Mouse (Mus musculus): ENCODE data around the gene 1700010I14Rik. TPM values are rescaled to one million over a fixed set of nuclear protein-coding genes. Genes with fewer than 3 reads are reported as not detected.

The 1700010I14Rik gene
- total RNA-seq, 2 experiments from 2014 or later = 1.1 TPM; not detected in 1

DNA sequence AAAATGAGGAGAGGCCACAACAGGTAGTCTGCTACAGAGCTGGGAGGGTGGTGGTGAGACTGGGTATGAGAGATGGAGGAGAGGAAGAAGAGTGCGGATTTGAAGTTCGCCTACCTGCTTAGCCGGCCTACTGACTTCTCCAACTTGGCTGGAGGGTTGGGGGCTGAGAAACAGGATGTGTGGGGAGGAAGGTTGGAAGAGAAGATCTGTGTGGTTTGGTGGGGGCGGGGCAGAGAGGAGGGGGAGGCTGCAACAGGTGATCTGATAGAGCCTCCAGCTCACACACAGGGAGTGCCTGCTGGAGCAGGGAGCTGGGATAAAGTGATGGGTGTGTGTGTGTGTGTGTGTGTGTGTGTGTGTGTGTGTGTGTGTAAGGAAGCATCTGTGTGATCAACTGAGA lies 16.4 kb downstream of the 1700010I14Rik start:
- ATAC-seq (replicated peaks; ENCODE audit: low FRiP score, poor library complexity, severe bottlenecking) = no peak

DNA sequence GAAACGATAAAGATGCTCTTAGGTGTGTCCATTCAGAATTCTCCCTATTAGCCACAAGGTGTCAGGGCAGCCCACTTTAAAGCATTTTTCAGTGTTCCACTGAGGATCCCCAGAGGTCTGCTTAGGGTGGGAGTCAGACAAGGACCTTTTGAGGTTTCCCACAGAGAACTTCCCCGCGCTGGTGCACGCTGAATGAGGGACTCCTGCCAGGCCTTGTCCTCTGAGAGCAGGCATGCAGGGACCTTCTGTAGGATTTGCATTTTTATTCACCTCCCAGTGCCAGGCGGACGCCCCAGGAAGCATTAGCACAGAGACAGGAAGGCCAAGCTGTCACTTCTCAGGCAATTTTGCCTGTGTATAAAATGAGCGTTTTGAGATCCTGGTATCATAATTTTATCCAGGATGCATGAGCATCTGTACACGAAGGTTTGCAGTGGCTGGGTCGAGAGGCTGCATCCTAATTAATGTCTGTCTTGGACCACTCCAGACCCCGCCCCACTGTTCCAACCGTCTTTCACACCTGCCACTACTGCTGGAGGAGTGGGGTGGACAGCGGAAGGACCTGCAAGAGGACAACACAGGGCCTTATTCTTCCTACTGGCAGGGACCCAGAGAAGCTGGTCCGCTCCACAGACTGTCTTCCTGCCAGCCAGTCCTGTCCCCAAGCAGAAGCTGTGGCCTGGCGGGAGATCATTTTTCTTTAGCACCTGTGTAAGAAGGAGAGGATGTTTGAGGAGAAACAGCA lies 35.2 kb downstream of the 1700010I14Rik start:
- ATAC-seq (replicated peaks; ENCODE audit: low FRiP score, poor library complexity, severe bottlenecking) = no peak

DNA sequence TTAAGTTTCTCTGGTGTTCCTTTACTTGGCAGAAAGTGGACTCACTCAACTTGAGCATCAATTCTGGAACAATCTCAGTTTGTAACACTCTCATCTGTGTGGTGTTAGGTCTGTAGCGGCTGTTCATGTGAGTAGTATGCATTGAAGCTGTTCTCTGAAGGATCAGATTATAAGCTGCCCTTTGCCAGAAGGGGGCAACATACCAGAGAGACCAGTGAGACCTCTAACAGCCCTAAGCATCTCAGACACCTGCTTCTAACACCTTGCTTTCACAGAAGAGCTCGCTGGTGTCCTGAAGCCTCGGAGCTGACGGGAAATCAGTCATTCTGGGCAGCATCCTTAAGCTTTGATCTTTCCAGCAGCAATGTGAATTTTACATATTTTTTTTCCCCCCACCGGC lies 42.0 kb downstream of the 1700010I14Rik start:
- no peak for ATAC-seq (replicated peaks; ENCODE audit: low FRiP score, poor library complexity, severe bottlenecking)

DNA sequence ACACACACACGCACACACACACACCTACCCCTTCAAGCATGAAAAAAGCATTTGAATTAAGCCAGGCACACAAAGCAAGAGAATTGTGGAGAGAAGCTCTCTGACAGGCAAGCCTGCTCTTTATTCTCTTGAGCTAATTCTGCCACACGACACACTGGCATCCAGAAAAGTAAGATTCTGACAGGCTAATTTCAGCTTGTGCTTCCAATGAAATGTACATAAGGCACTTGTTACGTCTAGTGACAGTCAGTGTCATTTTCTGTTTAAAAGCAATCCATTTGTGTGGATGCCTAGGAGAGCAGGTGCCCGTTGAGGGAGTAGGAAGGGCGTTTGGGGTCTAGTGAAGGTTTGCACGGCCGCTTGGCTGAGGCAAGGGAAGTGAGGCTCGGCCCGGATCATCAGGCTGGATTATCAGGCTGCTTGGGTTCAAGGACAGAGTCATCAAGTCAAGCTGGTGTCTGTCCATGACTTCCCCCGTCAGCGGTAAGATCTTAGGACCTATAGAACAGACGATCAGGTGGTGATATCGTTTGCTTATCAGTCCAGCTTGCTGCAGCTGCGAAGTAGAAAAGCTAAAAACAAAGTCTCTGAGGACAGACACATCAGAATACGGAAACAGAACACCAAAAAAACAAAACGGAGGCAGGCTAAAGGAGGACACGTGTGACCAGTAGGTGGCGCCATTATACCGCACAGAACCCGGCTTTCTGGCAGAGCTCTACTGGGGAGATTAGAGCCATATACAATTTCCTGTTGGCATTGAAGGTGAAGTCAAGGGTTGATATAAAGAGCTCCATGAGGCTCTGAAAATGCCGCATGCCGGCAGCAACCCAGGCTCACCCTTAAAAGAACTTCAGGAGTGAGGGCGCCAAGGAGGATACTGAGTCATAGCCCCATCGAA lies 43.4 kb downstream of the 1700010I14Rik start:
- no peak for ATAC-seq (replicated peaks; ENCODE audit: low FRiP score, poor library complexity, severe bottlenecking)

DNA sequence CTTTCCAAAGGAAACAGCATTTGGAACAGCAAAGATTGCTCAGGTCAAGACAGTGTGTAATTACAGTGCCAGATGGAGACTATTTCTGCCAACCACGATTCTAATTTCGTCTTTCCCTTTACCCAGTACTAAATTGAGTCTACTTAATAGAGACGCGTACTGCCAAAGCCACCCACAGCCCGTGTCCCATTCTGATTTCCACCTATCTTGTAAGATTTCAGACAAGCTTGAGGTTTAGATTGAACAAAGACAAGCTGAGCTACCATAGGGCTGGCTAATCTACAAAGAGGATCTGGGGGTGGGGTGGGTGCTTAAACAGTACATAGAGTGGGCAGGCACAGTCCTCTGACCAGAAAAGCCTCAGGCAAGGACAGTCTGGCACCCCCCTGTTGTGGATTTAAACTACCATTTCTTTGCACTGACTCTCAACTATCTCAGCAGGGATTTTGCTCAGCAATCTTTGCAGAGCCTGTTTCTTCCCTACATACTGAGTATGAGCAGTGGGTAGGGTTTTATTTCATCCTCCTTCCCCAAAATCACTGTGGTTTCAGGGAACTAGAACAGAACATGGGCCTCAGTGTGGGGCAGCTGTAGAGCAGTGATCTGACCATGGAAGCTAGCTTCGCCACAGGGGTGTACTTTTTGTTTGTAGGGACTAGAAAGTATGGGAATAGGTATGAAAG lies 44.4 kb downstream of the 1700010I14Rik start:
- no peak for ATAC-seq (replicated peaks; ENCODE audit: low FRiP score, poor library complexity, severe bottlenecking)

DNA sequence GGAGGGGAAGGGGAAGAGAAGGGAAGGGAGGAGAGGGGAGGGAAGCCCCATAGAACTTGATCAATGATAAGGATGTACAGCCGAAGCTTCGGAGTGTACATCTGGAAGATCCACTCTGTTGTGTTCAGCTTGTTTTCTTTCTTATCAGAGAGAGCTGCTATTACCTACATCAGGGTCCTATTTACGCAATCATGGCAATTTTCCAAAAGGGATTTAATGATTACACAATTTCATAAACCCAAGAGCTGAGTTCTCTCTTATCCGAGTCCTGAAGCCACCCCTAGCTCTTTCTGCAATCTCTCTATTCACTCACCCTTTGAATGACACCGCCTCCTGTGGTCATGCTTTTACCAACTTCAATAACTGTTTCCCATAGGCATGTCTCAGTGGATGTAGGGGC lies 45.4 kb downstream of the 1700010I14Rik start:
- ATAC-seq (replicated peaks; ENCODE audit: low FRiP score, poor library complexity, severe bottlenecking) = no peak

DNA sequence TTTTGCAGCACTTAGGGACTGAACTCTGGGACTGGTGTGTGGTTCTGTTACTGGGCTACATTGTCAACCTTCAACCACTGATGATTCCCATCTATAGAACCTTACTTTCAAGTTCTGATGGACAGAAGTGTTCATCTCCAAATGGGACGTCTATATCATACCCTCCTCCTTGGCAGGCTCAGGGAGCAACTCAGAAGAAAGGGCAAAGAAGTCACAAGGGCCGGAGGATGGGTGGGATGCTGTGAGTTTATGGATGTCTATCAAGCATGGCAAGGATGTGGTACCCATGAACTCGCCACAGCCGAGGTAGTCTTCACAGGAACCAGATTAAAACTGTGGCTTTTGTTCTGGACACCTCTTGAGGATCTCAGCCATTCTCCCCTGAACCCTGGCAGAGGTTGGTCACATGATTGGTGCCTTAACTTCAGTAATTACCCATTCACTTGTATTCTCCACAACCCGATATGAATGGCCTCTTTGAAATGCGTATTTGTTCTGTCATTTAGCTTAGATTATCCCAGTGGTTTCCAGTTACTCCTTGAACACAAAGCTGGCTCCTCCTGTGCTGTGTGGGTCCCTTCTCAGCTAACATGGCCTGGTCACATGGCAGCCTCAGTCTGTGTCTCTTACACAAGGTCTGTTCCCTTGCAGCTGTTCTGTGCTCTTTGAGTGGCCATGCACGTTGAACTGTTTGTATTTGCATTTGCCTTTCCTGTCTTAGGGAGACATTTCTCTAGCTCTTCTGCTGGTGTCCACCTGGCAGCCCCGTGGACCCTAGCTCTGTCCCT lies 47.6 kb downstream of the 1700010I14Rik start:
- no peak for ATAC-seq (replicated peaks; ENCODE audit: low FRiP score, poor library complexity, severe bottlenecking)

DNA sequence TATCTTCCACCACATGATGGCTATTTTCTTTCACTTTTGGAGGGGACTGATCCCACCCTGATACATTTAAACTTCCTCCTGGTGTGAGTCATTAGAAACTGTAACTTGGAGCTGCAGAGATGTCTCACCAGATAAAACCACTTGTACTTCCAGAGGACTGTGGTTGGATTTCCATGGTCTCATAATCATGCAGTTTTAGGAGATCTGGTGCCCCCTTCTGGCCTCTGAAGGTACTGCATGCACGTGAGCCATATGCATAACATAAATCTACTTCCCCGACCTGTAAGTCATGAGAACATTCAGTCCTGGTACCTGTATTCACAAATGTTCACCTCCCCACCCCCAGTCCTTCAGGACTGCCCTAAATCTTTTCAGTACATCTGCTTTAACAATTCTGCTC lies 54.6 kb downstream of the 1700010I14Rik start:
- no peak for ATAC-seq (replicated peaks; ENCODE audit: low FRiP score, poor library complexity, severe bottlenecking)

DNA sequence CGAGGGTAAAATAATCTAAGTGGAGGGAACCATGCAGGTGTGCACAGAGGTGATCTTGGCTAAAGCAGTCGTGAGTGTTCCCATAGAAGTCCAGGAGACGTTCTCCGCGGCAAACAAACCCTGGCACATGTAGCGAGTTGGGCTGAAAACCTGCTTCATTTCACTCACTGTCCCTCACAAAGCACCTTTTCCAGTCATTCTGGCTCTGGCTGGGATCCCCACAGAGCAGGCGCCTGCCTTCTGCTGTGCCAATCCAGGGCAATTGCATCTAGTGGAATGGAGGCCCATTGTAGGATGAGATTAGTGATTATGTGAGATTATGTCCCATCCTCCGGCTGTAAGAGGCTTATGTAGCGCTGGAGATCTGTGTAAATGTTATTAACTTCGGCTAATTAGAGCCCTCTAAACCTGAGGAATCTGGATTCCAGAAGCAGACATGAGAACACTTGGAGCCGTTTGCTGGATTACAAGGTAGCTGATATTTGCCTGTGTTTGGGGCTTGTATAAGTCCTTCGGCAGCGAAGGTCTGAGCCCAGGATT lies 64.4 kb downstream of the 1700010I14Rik start:
- no peak for ATAC-seq (replicated peaks; ENCODE audit: low FRiP score, poor library complexity, severe bottlenecking)

DNA sequence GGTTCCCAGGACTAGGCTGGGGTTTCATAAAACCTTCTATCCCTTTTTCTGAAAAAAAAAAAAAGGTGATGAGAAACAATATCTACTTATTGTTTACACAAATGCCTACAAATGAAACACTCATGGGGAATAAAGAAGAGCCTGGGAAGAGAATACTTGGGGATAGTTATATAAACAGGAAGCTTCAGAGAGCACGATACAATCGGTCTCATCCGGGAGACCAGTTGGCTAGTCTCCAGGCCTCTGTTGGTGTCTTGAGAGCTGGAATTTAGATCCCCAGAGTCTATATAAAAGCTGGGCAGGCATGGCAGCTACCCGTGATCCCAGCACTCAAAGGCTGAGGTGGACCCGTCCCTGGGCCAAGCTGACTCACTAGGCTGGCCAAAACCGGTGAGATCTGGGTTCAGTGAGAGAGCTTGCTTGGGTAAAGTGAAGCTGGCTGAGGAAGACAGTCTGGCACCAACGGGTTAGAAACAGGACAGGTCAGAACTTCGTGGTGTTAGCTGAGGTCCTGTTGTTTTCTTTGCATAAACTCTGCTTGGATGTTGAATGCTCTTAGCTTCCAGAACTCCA lies 71.3 kb downstream of the 1700010I14Rik start:
- no peak for ATAC-seq (replicated peaks; ENCODE audit: low FRiP score, poor library complexity, severe bottlenecking)
